Mouse (Mus musculus) brown adipose tissue, adult 24 weeks (tissue): ENCODE measurements around the gene Gm20835. TPM values are rescaled to one million over a fixed set of nuclear protein-coding genes. Genes with fewer than 3 reads are reported as not detected.
"Not testable (repeated sequence)": the region's sequence is repeated elsewhere in the genome, so short reads cannot be mapped to it uniquely, and the experiment has no call there.

Experiments used
- H3K27ac ChIP-seq: fragments of 200-500 bp; replicated peaks from 2 replicates; pipeline ENCODE4 v1.5.1; 2012; ENCODE audit warnings: low read depth, mild to moderate bottlenecking, low read length
- H3K4me1 ChIP-seq: fragments of 200-500 bp; 2 replicates; pipeline ENCODE4 v1.6.1; 2012; ENCODE audit warnings: low read length, mixed read lengths; ENCODE audit not compliant: control insufficient read depth, insufficient read depth, insufficient read length
- H3K4me3 ChIP-seq: fragments of 200-500 bp; 2 replicates; pipeline ENCODE4 v1.5.1; 2012; ENCODE audit warnings: low read depth, mild to moderate bottlenecking, low read length, moderate library complexity; ENCODE audit not compliant: insufficient read depth
- polyA plus RNA-seq: library from polyadenylated mRNA; stranded (reverse); fragments of >200 nt; gene quantifications from 2 replicates; pipeline ENCODE4 v1.2.4, GENCODE M21; 2012; ENCODE audit not compliant: missing spikeins, insufficient read depth, insufficient read length

The Gm20835 gene
- not detected in 2 replicates for polyA plus RNA-seq

GRCm38 (mm10) chrY:36735190-36735589 is at the start of gene Gm20835:
Gm20835 (minus strand) TSS chrY:36735290.
- H3K27ac ChIP-seq, H3K4me3 ChIP-seq, H3K4me1 ChIP-seq: not testable (repeated sequence)
